Mouse (Mus musculus) lung, adult 2 months (tissue): ENCODE results near the gene Il21.
A peak's percentile ranks its signal among the peaks of the same experiment; 100 is the strongest.

Source experiments
- CTCF ChIP-seq: fragments of 200-500 bp; IDR thresholded peaks from 2 replicates; pipeline ENCODE4 v1.5.1; 2011; ENCODE audit warnings: mild to moderate bottlenecking, low read length, control low read depth; ENCODE audit not compliant: insufficient read depth
- POLR2A ChIP-seq: fragments of 200-500 bp; IDR thresholded peaks from 2 replicates; pipeline ENCODE4 v1.6.1; 2011; ENCODE audit warnings: low read depth, mild to moderate bottlenecking, control low read depth, low read length, borderline replicate concordance; ENCODE audit errors: extremely low read depth

DNA sequence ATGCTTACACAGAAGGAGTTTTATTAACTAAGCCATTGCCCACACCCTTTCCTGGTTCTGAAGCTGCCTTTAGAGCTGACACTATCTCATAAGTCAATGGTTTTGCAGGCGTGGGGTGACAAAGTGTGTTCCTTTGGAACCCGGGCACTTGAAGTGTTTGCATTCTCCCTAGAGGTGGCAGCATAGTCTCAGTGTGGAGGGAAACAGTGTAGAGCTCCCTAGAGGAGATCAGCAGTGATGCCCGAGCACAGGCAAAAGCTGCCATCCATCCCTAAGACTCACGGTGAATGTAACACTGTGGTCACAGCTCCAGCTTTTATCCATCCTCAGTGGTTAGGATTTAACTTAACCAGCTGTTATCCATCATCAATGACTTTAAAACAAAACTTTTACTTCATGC is 13.4 kb downstream of the Il21 start:
- TF ChIP-seq POLR2A (no peak), CTCF (peak; percentile 51; the same call in 1 of the 2 replicates)
